Mouse (Mus musculus): ENCODE measurements around the gene Brd2. TPM values are rescaled to one million over a fixed set of nuclear protein-coding genes. Genes with fewer than 3 reads are reported as not detected.

The Brd2 gene
- total and polyA plus RNA-seq, 3 experiments, result 99.5 to 252 (median 189) TPM

- TF ChIP-seq RAD21 (IDR thresholded peaks at IDR 0.05; ENCODE audit: low read depth, low read length) (peak; percentile 98), TBP (IDR thresholded peaks at IDR 0.05; ENCODE audit: low read depth, low read length) (peak; percentile 71), MAX (IDR thresholded peaks at IDR 0.05; ENCODE audit: low read length) (no peak; the same call in 1 of the 2 replicates), NRF1 (IDR thresholded peaks at IDR 0.05; ENCODE audit: insufficient read depth, low read depth, low read length, poor library complexity, severe bottlenecking) (0 out of 2 replicates have a peak, but pooled peaks have one; percentile 25), CTCF (IDR thresholded peaks at IDR 0.05 in 2 of 3, conservative IDR thresholded peaks at IDR 0.05 in 1 of 3; ENCODE audit: control insufficient read depth in 1 of 3, insufficient read depth in 1 of 3, low read depth in 2 of 3, low read length in 3 of 3, poor library complexity in 1 of 3, severe bottlenecking in 1 of 3) (peak; percentile 82 to 97 (median 84)), ETS1 (IDR thresholded peaks at IDR 0.05; ENCODE audit: low read depth, low read length) (peak; percentile 33; the same call in 1 of the 2 replicates), HCFC1 (IDR thresholded peaks at IDR 0.05; ENCODE audit: low read depth, low read length) (peak; percentile 44), MEF2A (IDR thresholded peaks at IDR 0.05; ENCODE audit: extremely low read depth, insufficient replicate concordance, low read depth, low read length, poor library complexity, severe bottlenecking) (no peak)
These were observed 48.6 kb upstream of the Brd2 start (continued) for GRCm38 (mm10) chr17:34170877-34171498.

DNA sequence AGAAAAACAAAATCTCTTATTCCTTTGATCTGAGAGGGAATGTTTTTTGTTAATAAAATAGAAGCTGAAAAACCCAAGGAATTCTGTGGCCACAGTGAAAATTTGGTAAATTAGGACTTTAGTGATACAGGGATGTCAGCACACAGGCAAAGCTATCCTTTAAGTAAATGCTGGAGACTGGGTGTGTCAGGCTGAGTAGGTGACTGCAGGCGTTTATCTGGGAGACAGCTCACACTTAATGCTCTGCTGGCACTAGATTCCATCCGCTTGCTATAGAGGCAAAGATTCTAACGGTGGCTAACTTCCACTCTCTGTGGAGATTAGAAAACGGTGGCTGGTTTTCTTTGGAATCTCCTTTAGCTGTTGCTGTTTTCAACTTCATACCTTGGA is 48.0 kb upstream of the Brd2 start:
- Histone ChIP-seq H3K9me3 (replicated peaks; ENCODE audit: insufficient read depth, low read length) (no peaks in the 10 kb centered on the region), H3K4me3 (ENCODE audit: control insufficient read depth in 1 of 2, insufficient read depth in 1 of 2, low read depth in 2 of 2, low read length in 2 of 2) (no peak overlapping the region), H3K27me3 (ENCODE audit: control insufficient read depth in 1 of 2, insufficient read depth in 2 of 2, low read length in 2 of 2) (no peaks in the 10 kb centered on the region), H3K27ac (ENCODE audit: control insufficient read depth, low read depth, low read length) (no peak overlapping the region; the same call in 1 of the 2 replicates), H3K36me3 (ENCODE audit: control insufficient read depth in 1 of 2, insufficient read depth in 2 of 2, low read length in 2 of 2) (peaks cover 0 to 3% of the 10 kb centered on the region in 2 experiments; a peak in 2 of 4 replicates), H3K9ac (ENCODE audit: control insufficient read depth, low read depth, low read length, poor library complexity, severe bottlenecking) (no peak overlapping the region), H3K79me2 (ENCODE audit: control insufficient read depth, insufficient read depth, low read length, poor library complexity) (no peaks in the 10 kb centered on the region), H3K4me1 (ENCODE audit: control insufficient read depth in 1 of 2, insufficient read depth in 2 of 2, low read length in 2 of 2) (0 out of 4 replicates have a peak, but pooled peaks cover 0 to 3% of the 10 kb centered on the region in 2 experiments)
- DNase-seq (ENCODE audit: low read depth, low spot score), result no peak
- no peak for TF ChIP-seq RAD21 (IDR thresholded peaks at IDR 0.05; ENCODE audit: low read depth, low read length)
- no peak for TF ChIP-seq ZC3H11A (IDR thresholded peaks at IDR 0.05; ENCODE audit: low read depth, low read length)
- TF ChIP-seq TAL1 (IDR thresholded peaks at IDR 0.05; ENCODE audit: low read length), result no peak
- TF ChIP-seq ZKSCAN1 (IDR thresholded peaks at IDR 0.05; ENCODE audit: low read depth, low read length), result no peak
- TF ChIP-seq CHD2 (IDR thresholded peaks at IDR 0.05; ENCODE audit: low read length), result no peak
- TF ChIP-seq POLR2A (IDR thresholded peaks at IDR 0.05; ENCODE audit: control insufficient read depth in 1 of 2, insufficient read depth in 1 of 2, low read depth in 1 of 2, low read length in 2 of 2, poor library complexity in 1 of 2), result no peak
- no peak for TF ChIP-seq POLR2AphosphoS5 (IDR thresholded peaks at IDR 0.05; ENCODE audit: borderline replicate concordance, low read depth, low read length)
- no peak for TF ChIP-seq ELF1 (IDR thresholded peaks at IDR 0.05; ENCODE audit: low read depth, low read length)
- TF ChIP-seq E2F4 (IDR thresholded peaks at IDR 0.05; ENCODE audit: borderline replicate concordance, low read depth, low read length), result no peak
- TF ChIP-seq BHLHE40 (IDR thresholded peaks at IDR 0.05; ENCODE audit: borderline replicate concordance, low read depth, low read length), result no peak
- no peak for TF ChIP-seq MAFK (IDR thresholded peaks at IDR 0.05; ENCODE audit: borderline replicate concordance, low read depth, low read length)
- TF ChIP-seq EP300 (IDR thresholded peaks at IDR 0.05; ENCODE audit: low read depth in 1 of 2, low read length in 2 of 2), result no peak
- TF ChIP-seq GABPA (IDR thresholded peaks at IDR 0.05; ENCODE audit: low read depth, low read length), result no peak
- no peak for TF ChIP-seq GATA1 (IDR thresholded peaks at IDR 0.05; ENCODE audit: low read depth, low read length)
- TF ChIP-seq CTCF (IDR thresholded peaks at IDR 0.05 in 2 of 3, conservative IDR thresholded peaks at IDR 0.05 in 1 of 3; ENCODE audit: control insufficient read depth in 1 of 3, insufficient read depth in 1 of 3, low read depth in 2 of 3, low read length in 3 of 3, poor library complexity in 1 of 3, severe bottlenecking in 1 of 3), result no peak
- no peak for TF ChIP-seq POLR2AphosphoS2 (IDR thresholded peaks at IDR 0.05; ENCODE audit: low read length)
- no peak for TF ChIP-seq TCF12 (IDR thresholded peaks at IDR 0.05; ENCODE audit: low read depth, low read length)
- TF ChIP-seq ZMIZ1 (IDR thresholded peaks at IDR 0.05; ENCODE audit: low read depth, low read length), result no peak
- no peak for TF ChIP-seq NELFE (IDR thresholded peaks at IDR 0.05; ENCODE audit: low read depth, low read length)
